Mouse (Mus musculus): ENCODE results near the gene Syngr4. TPM values are rescaled to one million over a fixed set of nuclear protein-coding genes. Genes with fewer than 3 reads are reported as not detected.
A peak's percentile ranks its signal among the peaks of the same experiment; 100 is the strongest.
"Not testable (repeated sequence)": the region's sequence is repeated elsewhere in the genome, so short reads cannot be mapped to it uniquely, and the experiment has no call there.

Syngr4 gene
- polyA plus RNA-seq (2012; rRNA removed), result 0.26 and 0.41 TPM in 2 replicates

DNA sequence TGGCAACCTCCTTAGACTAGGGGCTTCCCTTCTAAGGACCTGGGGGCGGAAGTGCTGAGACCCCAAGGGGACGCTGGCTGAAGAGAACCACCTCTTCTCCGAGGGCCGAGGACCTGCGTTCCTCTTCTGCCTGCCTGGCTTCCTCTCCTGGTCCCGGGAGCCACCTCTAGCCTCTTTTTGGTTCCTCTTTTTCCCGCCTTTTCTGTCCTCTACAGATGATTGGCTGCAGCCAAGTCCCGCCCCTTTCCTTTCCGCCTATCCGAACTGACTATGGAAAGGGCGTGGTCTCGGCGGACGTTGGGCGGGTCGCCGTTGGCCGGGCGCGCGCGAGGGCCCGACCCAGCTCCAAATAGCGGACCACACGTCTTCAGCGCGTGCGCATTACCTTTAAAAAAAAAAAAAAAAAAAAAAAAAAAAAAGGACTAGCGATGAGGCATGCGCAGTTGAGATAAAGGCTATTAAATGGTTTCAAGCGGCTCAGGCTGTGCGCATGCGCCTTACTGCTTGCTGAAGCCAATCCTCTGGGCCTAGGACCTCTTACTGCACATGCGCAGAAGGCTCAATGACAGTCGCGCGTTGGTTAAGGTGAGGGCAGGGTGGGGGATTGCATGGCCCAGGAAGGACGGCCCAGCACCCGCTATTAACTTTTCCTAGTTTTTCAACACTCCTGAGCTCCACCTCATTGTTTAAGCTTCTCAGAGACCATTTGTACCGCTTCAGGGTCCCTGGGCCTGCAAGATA lies at the start of gene Syngr4, which contains the start of gene Tmem143:
TSS of gene Syngr4 (minus strand) at position 198 of the 741 bp plus-strand sequence.
TSS of gene Tmem143 (plus strand) at position 425 of the 741 bp plus-strand sequence.
- DNase-seq (ENCODE audit: low read depth, low spot score), result peak; percentile 98
- whole genome bisulfite sequencing, result 1% methylated on average over 40 of the region's 40 CpGs

GRCm38 (mm10) chr7:45943280-45943679 lies 46.8 kb upstream of the Syngr4 start:
- DNase-seq (ENCODE audit: low read depth, low spot score), result not testable (repeated sequence)
- 42% methylated on average over 1 of the region's 1 CpGs for WGBS

DNA sequence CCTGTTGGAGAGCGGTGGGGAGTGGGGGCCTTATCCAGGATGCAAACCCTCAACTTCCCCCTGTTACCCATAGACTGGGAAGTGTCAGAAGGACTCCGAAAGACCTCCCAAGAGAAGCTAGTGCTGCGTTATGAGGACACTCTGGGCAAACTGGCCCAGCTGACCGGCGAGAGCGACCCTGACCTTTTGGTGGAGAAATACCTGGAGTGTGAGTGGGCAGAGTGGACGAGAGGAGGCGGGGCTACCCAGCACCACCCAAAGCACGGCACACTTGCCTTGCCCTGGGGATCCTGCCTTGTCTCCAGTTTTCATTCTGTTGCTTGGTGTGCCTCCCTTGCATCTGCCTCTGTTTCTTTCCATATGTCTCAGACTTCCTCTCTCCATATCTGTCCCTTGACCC lies 45.5 kb upstream of the Syngr4 start:
- WGBS, result 85% methylated on average over 9 of the region's 9 CpGs
- DNase-seq (ENCODE audit: low read depth, low spot score), result no peak

- no peak for DNase-seq (ENCODE audit: low read depth, low spot score)
- 16% methylated on average over 2 of the region's 2 CpGs for WGBS
Observed at GRCm38 (mm10) chr7:45939836-45940235, 43.3 kb upstream of the Syngr4 start.

DNA sequence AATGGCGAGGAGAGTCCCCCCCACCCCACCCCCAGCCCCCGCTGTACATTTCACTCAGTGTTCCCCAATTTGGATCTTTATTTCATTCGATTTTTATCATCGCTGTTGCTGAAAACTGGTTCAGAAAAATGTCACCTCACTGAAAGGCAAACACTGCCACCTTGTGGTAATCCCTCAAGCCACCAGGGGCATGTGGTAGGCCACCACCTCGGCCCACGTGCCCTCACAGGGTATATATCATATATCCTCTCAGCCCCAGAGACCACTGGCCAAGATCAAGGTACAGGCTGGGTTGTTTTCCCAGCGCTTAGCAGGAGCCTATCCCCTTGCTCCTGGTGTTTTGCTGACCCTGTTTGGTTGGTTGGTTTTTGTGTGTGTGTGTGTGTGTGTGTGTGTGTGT lies 38.6 kb upstream of the Syngr4 start:
- WGBS, result 14% methylated on average over 7 of the region's 7 CpGs

DNA sequence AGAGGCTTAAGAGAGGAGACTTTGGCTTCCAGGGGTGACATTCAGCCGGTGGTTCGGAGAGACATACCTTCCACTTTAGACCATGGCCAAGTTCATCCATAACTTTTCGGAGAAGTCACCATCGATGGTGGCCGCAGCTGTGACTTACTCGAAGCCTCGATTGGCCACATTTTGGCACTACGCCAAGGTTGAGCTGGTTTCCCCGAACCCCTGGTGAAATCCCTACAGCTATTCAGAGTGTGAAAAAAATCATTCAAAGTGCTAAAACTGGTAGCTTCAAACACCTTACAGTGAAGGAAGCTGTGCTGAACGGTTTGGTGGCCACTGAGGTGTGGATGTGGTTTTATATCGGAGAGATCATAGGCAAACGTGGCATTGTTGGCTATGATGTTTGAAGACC lies 37.3 kb upstream of the Syngr4 start:
- not testable (repeated sequence) for DNase-seq (ENCODE audit: low read depth, low spot score)
- 80% methylated on average over 12 of the region's 12 CpGs for WGBS

More for the DNA sequence above, 38.6 kb upstream of the Syngr4 start:
- DNase-seq (ENCODE audit: low read depth, low spot score), result no peak

- 95% methylated on average over 1 of the region's 1 CpGs for WGBS
- no peak for DNase-seq (ENCODE audit: low read depth, low spot score)
Observed at GRCm38 (mm10) chr7:45929688-45930087, 33.2 kb upstream of the Syngr4 start.

GRCm38 (mm10) chr7:45928626-45929295 lies 32.2 kb upstream of the Syngr4 start:
- 67% methylated on average over 20 of the region's 23 CpGs for WGBS

DNA sequence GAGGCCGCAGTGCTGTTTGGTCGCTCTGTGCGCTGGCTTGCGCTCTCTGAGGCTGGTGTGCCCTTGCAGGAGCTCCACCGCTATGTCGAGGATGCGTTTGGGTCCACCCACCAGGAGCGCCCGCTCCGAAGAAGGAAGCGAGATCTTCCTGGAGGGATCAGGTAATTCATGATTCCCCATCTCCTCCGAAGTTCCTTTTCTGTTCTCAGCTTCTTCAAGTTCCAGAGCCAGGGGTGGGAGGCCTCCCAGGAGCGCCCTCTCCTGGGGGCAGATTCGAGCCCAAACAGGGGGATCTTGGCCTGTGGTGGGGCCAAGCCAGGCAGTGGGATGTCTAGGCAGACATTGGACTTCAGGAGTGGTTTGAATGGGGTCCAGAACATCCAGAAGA lies 27.9 kb upstream of the Syngr4 start:
- DNase-seq (ENCODE audit: low read depth, low spot score), result no peak
- 21% methylated on average over 14 of the region's 14 CpGs for WGBS

More at GRCm38 (mm10) chr7:45928626-45929295, 32.2 kb upstream of the Syngr4 start:
- DNase-seq (ENCODE audit: low read depth, low spot score), result no peak

DNA sequence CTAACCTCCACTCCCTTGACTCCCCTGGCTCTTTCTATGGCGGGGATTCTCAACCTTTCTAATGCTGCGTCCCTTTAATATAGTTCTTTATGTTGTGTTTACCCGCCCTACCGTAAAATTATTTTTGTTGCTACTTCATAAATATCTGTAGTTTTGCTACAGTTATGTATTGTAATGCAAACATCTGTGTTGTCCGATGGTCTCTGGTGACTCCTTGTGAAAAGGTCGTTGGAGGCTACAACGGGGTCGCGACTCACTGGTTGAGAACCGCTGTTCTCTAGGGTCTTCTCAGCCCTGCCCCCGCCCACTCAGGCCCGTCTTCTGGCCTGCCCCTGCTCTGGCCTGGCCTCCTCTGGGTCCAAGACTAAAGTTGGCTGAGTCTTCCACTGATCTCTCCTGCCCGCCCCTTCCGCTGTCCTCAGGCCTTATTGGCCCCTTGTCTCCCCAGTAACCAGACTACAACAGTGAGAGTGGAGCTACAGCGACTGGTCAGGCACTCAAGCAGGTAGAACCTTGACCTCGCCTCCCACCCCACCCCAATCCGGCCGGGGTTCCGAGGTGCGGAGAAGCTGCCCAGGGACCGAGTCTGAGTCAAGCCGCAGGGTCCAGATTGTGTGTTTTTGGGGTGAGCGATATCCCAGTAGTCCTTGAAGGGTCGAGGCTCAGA lies 27.4 kb upstream of the Syngr4 start, which contains the start of gene Ccdc114:
TSS of gene Ccdc114 (plus strand) at position 311 of the 667 bp plus-strand sequence.
- DNase-seq (ENCODE audit: low read depth, low spot score), result peak; percentile 90

GRCm38 (mm10) chr7:45922928-45923761 lies 26.6 kb upstream of the Syngr4 start:
- DNase-seq (ENCODE audit: low read depth, low spot score), result peak; percentile 94
- WGBS, result under 1% methylated on average over 37 of the region's 37 CpGs

More for the DNA sequence above, 27.4 kb upstream of the Syngr4 start, which contains the start of gene Ccdc114:
- 6% methylated on average over 24 of the region's 24 CpGs for WGBS

GRCm38 (mm10) chr7:45921950-45922600 lies 25.6 kb upstream of the Syngr4 start:
- 71% methylated on average over 12 of the region's 12 CpGs for WGBS

GRCm38 (mm10) chr7:45921242-45921621 lies 24.7 kb upstream of the Syngr4 start, which contains the start of gene Emp3:
Gene Emp3, minus strand, starts transcription at chr7:45921404.
- DNase-seq (ENCODE audit: low read depth, low spot score), result no peak
- WGBS, result 14% methylated on average over 9 of the region's 9 CpGs

More at GRCm38 (mm10) chr7:45921950-45922600, 25.6 kb upstream of the Syngr4 start:
- DNase-seq (ENCODE audit: low read depth, low spot score), result no peak

GRCm38 (mm10) chr7:45920583-45921241 lies 24.2 kb upstream of the Syngr4 start:
- no peak for DNase-seq (ENCODE audit: low read depth, low spot score)
- WGBS, result 29% methylated on average over 9 of the region's 9 CpGs

GRCm38 (mm10) chr7:45919761-45920160 lies 23.2 kb upstream of the Syngr4 start:
- no peak for DNase-seq (ENCODE audit: low read depth, low spot score)
- WGBS, result 60% methylated on average over 4 of the region's 4 CpGs

- WGBS, result 82% methylated on average over 14 of the region's 14 CpGs
- DNase-seq (ENCODE audit: low read depth, low spot score), result no peak
Observed at GRCm38 (mm10) chr7:45919083-45919671, 22.7 kb upstream of the Syngr4 start.

DNA sequence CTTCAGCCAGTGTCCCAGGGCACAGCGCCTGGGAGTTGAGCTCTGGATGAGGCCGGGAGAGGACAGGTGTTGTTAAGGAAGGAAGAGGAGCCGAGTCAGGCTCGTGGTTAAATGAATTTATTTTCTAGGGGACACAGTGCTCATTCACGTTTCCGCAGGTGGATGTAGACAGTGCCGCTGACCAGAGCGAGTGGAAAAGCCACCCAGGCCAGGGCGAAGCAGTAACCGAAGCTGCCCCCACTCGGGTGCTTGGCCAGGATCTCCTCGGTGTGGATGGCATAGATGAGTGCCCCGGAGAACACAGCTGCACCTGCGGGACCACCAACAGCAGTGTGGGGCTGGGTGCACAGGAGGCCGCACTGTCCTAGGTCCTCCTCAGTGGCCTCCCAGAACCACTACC lies 21.4 kb upstream of the Syngr4 start:
- DNase-seq (ENCODE audit: low read depth, low spot score), result no peak
- WGBS, result 77% methylated on average over 15 of the region's 15 CpGs

Data from large intestine, adult 2 months (tissue).